8 mouse cellular contexts compared by ENCODE assay signal in genomic region chr14:51088970-51089673, GRCm38 (mm10). TPM values are rescaled to one million over a fixed set of nuclear protein-coding genes. Genes with fewer than 3 reads are reported as not detected.
DNase-seq lines count a peak whose midpoint lies in the region; ATAC-seq lines count a peak whose summit lies in the region.

No protein-coding gene starts in this region.

- no peaks in the 10 kb centered on the region for H3K36me3 ChIP-seq in intestine, embryonic 14.5 days (ENCODE audit: control insufficient read depth, insufficient read depth, low read length)

- peak; percentile 98 to 100 for DNase-seq in adrenal gland, adult (ENCODE audit: inconsistent age in 2 of 2, low spot score in 1 of 2)
- peak; percentile 100 for DNase-seq in embryo, embryonic 10.5 days (ENCODE audit: low spot score)
- DNase-seq in gastrocnemius, postnatal 14 days: peak; percentile 91
- DNase-seq in intestine, embryonic 14.5 days (ENCODE audit: low spot score): peak; percentile 100
- peak; percentile 98 to 99 for DNase-seq in left cerebral cortex, postnatal 14 days (ENCODE audit: low spot score in 2 of 2)
- peak; percentile 97 for DNase-seq in mesoderm, embryonic 11.5 days (ENCODE audit: low read depth, low spot score)
- peak; percentile 94 to 96 for DNase-seq in right cerebral cortex, postnatal 36 days (ENCODE audit: low spot score in 2 of 2)
- peak; percentile 99 for DNase-seq in yolk sac, embryonic 10.5 days (ENCODE audit: low spot score)

- peak overlapping the region; percentile 58 for H3K4me2 ChIP-seq in intestine, embryonic 14.5 days (ENCODE audit: low read length)

- peak overlapping the region; percentile 68 for H3K9ac ChIP-seq in intestine, embryonic 14.5 days (ENCODE audit: low read length)

- H3K4me1 ChIP-seq in intestine, embryonic 14.5 days (replicated peaks; ENCODE audit: control insufficient read depth, insufficient read depth, low read length): 0 out of 2 replicates have a peak, but pooled peaks cover 2% of the 10 kb centered on the region

- H3K27me3 ChIP-seq in intestine, embryonic 14.5 days (replicated peaks; ENCODE audit: control insufficient read depth, insufficient read depth, low read length): no peaks in the 10 kb centered on the region

- H3K9me3 ChIP-seq in intestine, embryonic 14.5 days (ENCODE audit: control insufficient read depth, low read length): no peaks in the 10 kb centered on the region

- peak overlapping the region; percentile 92 for H3K27ac ChIP-seq in intestine, embryonic 14.5 days (ENCODE audit: low read depth)

- intact Hi-C loops in gastrocnemius, postnatal 14 days (cut with DNase I; ENCODE audit: low total_unique reads): loop anchor here (2.0 kb wide), 1 partner anchor 24 kb away; no protein-coding TSS in a partner anchor
- intact Hi-C loops in left cerebral cortex, postnatal 14 days (cut with DNase I): loop anchor here (1.0 kb wide), 2 partner anchors 25 to 282 kb away; partner anchors contain the start of genes Ccnb1ip1 and Parp2

- H3K4me3 ChIP-seq in intestine, embryonic 14.5 days (ENCODE audit: low read depth, low read length): peak overlapping the region; percentile 74

- ATAC-seq in intestine, embryonic 14.5 days (replicated peaks; ENCODE audit: low FRiP score, low TSS enrichment, low read depth): peak; percentile 91

- WGBS in intestine, embryonic 14.5 days: under 1% methylated on average over 34 of the region's 34 CpGs

RNA-seq across cellular contexts. Expression of gene Rnase4, which starts 1.8 kb away (rescaled TPM):
- 10 to 100 TPM; 46.5 to 51.1 TPM for total RNA-seq in gastrocnemius, postnatal 14 days (2021)
- polyA plus RNA-seq in intestine, embryonic 14.5 days (2014; fragmentation: Nextera tagmentation; extraction: Ambion mirVana): 142 and 151 TPM in 2 replicates
- 10 to 100 TPM; 19.0 to 20.1 TPM for total RNA-seq in left cerebral cortex, postnatal 14 days (2021)

RNA-seq across cellular contexts. Expression of gene Ang, which starts 1.8 kb away (rescaled TPM):
- 1 to 10 TPM; 3.6 to 3.8 TPM for total RNA-seq in gastrocnemius, postnatal 14 days (2021)
- 34.0 and 38.6 TPM in 2 replicates for polyA plus RNA-seq in intestine, embryonic 14.5 days (2014; fragmentation: Nextera tagmentation; extraction: Ambion mirVana)
- total RNA-seq in left cerebral cortex, postnatal 14 days (2021): 1 to 10 TPM; 2.9 to 4.1 TPM

RNA-seq across cellular contexts. Expression of gene Olfr750, which starts 14.9 kb away (rescaled TPM):
- total RNA-seq in gastrocnemius, postnatal 14 days (2021): not detected
- not detected in 2 replicates for polyA plus RNA-seq in intestine, embryonic 14.5 days (2014; fragmentation: Nextera tagmentation; extraction: Ambion mirVana)
- total RNA-seq in left cerebral cortex, postnatal 14 days (2021): not detected

RNA-seq across cellular contexts. Expression of gene Eddm3b, which starts 25.1 kb away (rescaled TPM):
- total RNA-seq in gastrocnemius, postnatal 14 days (2021): not detected
- 0.12 TPM in 1 of 2 replicates, not detected in the other for polyA plus RNA-seq in intestine, embryonic 14.5 days (2014; fragmentation: Nextera tagmentation; extraction: Ambion mirVana)
- not detected for total RNA-seq in left cerebral cortex, postnatal 14 days (2021)

RNA-seq across cellular contexts. Expression of gene Rnase12, which starts 31.7 kb away (rescaled TPM):
- not detected for total RNA-seq in gastrocnemius, postnatal 14 days (2021)
- 0.47 and 0.97 TPM in 2 replicates for polyA plus RNA-seq in intestine, embryonic 14.5 days (2014; fragmentation: Nextera tagmentation; extraction: Ambion mirVana)
- total RNA-seq in left cerebral cortex, postnatal 14 days (2021): not detected

Comparison
In these comparisons a context has a peak if more than half of its experiments do, and no peak if none do; other contexts are left out.
1. Peak in every context shown above with its lines: DNase-seq, ATAC-seq, H3K4me3 ChIP-seq and H3K27ac ChIP-seq.